Mouse (Mus musculus) forebrain, embryonic 11.5 days (tissue): Measurements from ENCODE around the gene Rtcb. TPM values are rescaled to one million over a fixed set of nuclear protein-coding genes. Genes with fewer than 3 reads are reported as not detected.

Experiments used
- ATAC-seq: fragments of 200-750 bp; cut with Nextera tagmentation; replicated peaks from 2 replicates; pipeline ENCODE4 v1.8.0; 2017; ENCODE audit warnings: moderate TSS enrichment; ENCODE audit not compliant: low FRiP score
- DNase-seq: peaks from one replicate; pipeline ENCODE4 v3.0.0-alpha.2; 2017; ENCODE audit warnings: low spot score
- H3K27ac ChIP-seq: fragments of 300-500 bp; sonication (generic); 2 replicates; pipeline ENCODE4 v1.5.1; 2014; ENCODE audit warnings: low read depth, low read length
- H3K27me3 ChIP-seq: fragments of 300-500 bp; sonication (generic); 2 replicates; pipeline ENCODE4 v1.6.1; 2014; ENCODE audit warnings: mild to moderate bottlenecking, low read length, mixed read lengths; ENCODE audit not compliant: control insufficient read depth, insufficient read depth
- H3K36me3 ChIP-seq: fragments of 300-500 bp; sonication (generic); 2 replicates; pipeline ENCODE4 v1.6.1; 2014; ENCODE audit warnings: mild to moderate bottlenecking, low read length, moderate library complexity, mixed read lengths; ENCODE audit not compliant: control insufficient read depth, insufficient read depth
- H3K4me1 ChIP-seq: fragments of 300-500 bp; sonication (generic); replicated peaks from 2 replicates; pipeline ENCODE4 v1.6.1; 2014; ENCODE audit warnings: low read length, mixed read lengths; ENCODE audit not compliant: control insufficient read depth, insufficient read depth
- H3K4me2 ChIP-seq: fragments of 300-500 bp; sonication (generic); 2 replicates; pipeline ENCODE4 v1.6.1; 2014; ENCODE audit warnings: low read depth, mild to moderate bottlenecking, low read length, moderate library complexity, mixed read lengths; ENCODE audit not compliant: severe bottlenecking
- H3K4me3 ChIP-seq: fragments of 300-500 bp; sonication (generic); 2 replicates; pipeline ENCODE4 v1.5.1; 2014; ENCODE audit warnings: low read depth, low read length
- H3K9ac ChIP-seq: fragments of 300-500 bp; sonication (generic); 2 replicates; pipeline ENCODE4 v1.6.1; 2014; ENCODE audit warnings: low read length
- H3K9me3 ChIP-seq: fragments of 300-500 bp; sonication (generic); 2 replicates; pipeline ENCODE4 v1.6.1; 2016; ENCODE audit warnings: low read length, mixed read lengths; ENCODE audit not compliant: control insufficient read depth
- WGBS: fragments of 180-500 bp; shearing (Covaris S2); extraction: QIAGEN DNeasy Blood & Tissue Kit; methylation state at CpG from one replicate; pipeline ENCODE4 v1.1.7; 2014; 5-methylcytosine and 5-hydroxymethylcytosine counted together
- polyA plus RNA-seq: library from polyadenylated mRNA; unstranded; fragments of >200 nt; fragmentation: Nextera tagmentation; extraction: Ambion mirVana; gene quantifications from 2 replicates; pipeline ENCODE4 v1.2.1, GENCODE M21; 2014

Rtcb gene
- 190 and 196 TPM in 2 replicates for polyA plus RNA-seq

DNA sequence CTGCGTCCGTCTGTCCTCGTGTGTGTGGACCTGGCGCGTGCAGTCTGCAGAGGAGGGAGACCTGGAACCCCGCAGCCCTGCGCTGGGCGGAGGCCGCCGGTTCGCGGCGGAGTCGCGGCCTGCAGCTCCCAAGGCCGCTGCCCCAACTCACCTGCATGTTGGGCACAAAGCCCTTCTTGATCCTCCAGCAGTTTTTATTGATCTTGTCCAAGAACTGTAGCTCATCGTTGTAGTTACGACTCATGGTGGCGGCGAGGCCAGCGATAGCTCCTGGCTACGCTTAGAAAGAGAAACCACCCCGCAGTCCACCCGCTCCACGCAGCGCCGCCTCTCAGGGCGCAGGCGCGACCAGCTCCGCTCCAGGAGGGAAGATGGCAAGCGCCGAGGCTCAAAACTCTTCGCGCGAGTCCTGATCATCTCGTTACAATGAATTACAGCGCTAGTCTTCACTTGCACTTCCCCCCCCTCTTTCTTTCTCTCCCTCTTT, at the start of gene Rtcb:
Gene Rtcb, minus strand, starts transcription at position 360 of the 487 bp plus-strand sequence.
- Histone ChIP-seq H3K27ac (peak within 1 kb of the TSS; percentile 54; the same call in 1 of the 2 replicates), H3K9ac (peak within 1 kb of the TSS; percentile 91), H3K4me1 (no peaks in the 10 kb centered on the region), H3K4me2 (peak within 1 kb of the TSS; percentile 67), H3K4me3 (peak within 1 kb of the TSS; percentile 80), H3K36me3 (peaks cover 3% of the 10 kb centered on the region; the same call in 1 of the 2 replicates), H3K9me3 (no peaks in the 10 kb centered on the region), H3K27me3 (no peaks in the 10 kb centered on the region)
- ATAC-seq: peak; percentile 93
- peak; percentile 97 for DNase-seq
- WGBS: under 1% methylated on average over 38 of the region's 38 CpGs

- WGBS: 71% methylated on average over 5 of the region's 5 CpGs
- DNase-seq (no peak), ATAC-seq (no peak)
- H3K27ac ChIP-seq: no peak overlapping the region
- no peaks in the 10 kb centered on the region for H3K27me3 ChIP-seq
- H3K4me2 ChIP-seq: no peak overlapping the region
- no peak overlapping the region for H3K9ac ChIP-seq
- no peaks in the 10 kb centered on the region for H3K4me1 ChIP-seq
- no peaks in the 10 kb centered on the region for H3K36me3 ChIP-seq
- H3K4me3 ChIP-seq: no peak overlapping the region
- no peaks in the 10 kb centered on the region for H3K9me3 ChIP-seq
These were observed 48.8 kb upstream of the Rtcb start for GRCm38 (mm10) chr10:86006455-86006854.

GRCm38 (mm10) chr10:86000447-86000846, 42.8 kb upstream of the Rtcb start:
- WGBS: 89% methylated on average over 4 of the region's 4 CpGs
- H3K4me2 ChIP-seq: no peak overlapping the region
- ATAC-seq: no peak

GRCm38 (mm10) chr10:85994543-85995104, 37.0 kb upstream of the Rtcb start:
- DNase-seq (no peak), ATAC-seq (no peak)
- 82% methylated on average over 5 of the region's 5 CpGs for WGBS
- Histone ChIP-seq H3K9me3 (no peaks in the 10 kb centered on the region), H3K27ac (no peak overlapping the region), H3K27me3 (no peaks in the 10 kb centered on the region), H3K9ac (no peak overlapping the region), H3K4me1 (no peaks in the 10 kb centered on the region), H3K4me2 (no peak overlapping the region), H3K4me3 (no peak overlapping the region), H3K36me3 (no peaks in the 10 kb centered on the region)

More at GRCm38 (mm10) chr10:86000447-86000846, 42.8 kb upstream of the Rtcb start:
- Histone ChIP-seq H3K9me3 (no peaks in the 10 kb centered on the region), H3K4me3 (no peak overlapping the region), H3K9ac (no peak overlapping the region), H3K4me1 (no peaks in the 10 kb centered on the region), H3K27me3 (no peaks in the 10 kb centered on the region), H3K36me3 (no peaks in the 10 kb centered on the region), H3K27ac (no peak overlapping the region)
- DNase-seq: no peak

DNA sequence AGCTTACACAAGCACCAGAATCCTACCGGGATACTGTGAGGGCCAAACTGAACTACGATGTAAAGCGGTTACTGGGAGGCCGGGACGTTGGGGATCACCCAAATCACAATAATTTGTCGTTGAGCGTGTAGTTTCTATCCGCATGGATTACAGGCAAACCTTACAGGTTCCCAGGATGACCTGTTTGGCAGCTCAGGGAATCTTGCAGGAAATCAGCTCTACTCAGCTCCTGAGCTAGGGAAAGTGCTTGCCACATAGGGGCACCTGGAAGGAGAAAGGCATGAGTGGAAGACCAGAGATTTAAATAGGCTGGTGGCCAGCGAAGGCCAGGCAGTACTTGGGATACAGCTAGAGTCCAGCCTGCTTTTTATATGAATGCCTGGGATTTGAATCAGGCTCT, 36.2 kb upstream of the Rtcb start:
- no peak overlapping the region for H3K4me2 ChIP-seq
- 85% methylated on average over 9 of the region's 9 CpGs for WGBS
- H3K9ac ChIP-seq: no peak overlapping the region
- H3K36me3 ChIP-seq: no peaks in the 10 kb centered on the region
- no peaks in the 10 kb centered on the region for H3K4me1 ChIP-seq
- H3K9me3 ChIP-seq: no peaks in the 10 kb centered on the region
- H3K27ac ChIP-seq: no peak overlapping the region
- DNase-seq: no peak
- ATAC-seq: no peak
- no peaks in the 10 kb centered on the region for H3K27me3 ChIP-seq
- no peak overlapping the region for H3K4me3 ChIP-seq

GRCm38 (mm10) chr10:85992412-85992811, 34.8 kb upstream of the Rtcb start:
- ATAC-seq (no peak), DNase-seq (no peak)
- no peak overlapping the region for H3K9ac ChIP-seq
- H3K4me1 ChIP-seq: no peaks in the 10 kb centered on the region
- 92% methylated on average over 4 of the region's 4 CpGs for WGBS
- no peaks in the 10 kb centered on the region for H3K27me3 ChIP-seq
- no peak overlapping the region for H3K4me3 ChIP-seq
- no peak overlapping the region for H3K27ac ChIP-seq
- H3K9me3 ChIP-seq: no peaks in the 10 kb centered on the region
- H3K4me2 ChIP-seq: no peak overlapping the region
- H3K36me3 ChIP-seq: no peaks in the 10 kb centered on the region

DNA sequence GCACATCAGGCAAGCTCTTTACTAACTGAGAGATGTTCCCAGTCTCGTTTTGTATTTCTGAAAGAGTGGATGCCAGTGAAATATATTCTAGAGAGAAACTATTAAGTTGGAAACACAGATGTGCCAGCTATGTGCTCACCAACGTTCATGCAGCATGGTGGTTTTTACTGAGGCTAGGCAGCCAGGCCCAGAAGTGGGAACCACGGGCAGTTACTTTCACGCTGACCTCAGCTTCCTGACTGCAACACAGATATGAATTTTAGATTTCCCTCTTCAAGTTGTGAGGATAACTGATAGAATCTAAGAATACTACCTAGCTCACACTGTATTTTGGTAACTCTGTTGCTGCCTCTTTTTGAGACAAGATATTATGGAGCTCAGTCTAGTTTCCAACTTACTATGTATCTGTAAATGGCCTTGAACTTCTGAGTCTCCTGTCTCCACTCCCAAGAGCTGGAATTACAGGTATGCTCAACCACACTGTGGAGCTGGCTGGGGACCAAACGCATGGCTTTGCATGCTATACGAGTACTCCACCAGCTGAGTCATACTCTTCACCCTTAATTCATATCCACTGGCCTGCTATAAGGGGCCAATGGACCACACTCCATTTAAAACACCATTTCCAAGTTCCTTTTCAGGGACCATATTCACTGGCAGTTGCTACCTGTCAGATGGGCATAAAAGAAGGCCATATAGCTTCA, 31.9 kb upstream of the Rtcb start:
- no peak overlapping the region for H3K4me3 ChIP-seq
- WGBS: 79% methylated on average over 6 of the region's 6 CpGs
- no peaks in the 10 kb centered on the region for H3K9me3 ChIP-seq
- no peaks in the 10 kb centered on the region for H3K27me3 ChIP-seq
- ATAC-seq (no peak), DNase-seq (no peak)
- no peak overlapping the region for H3K4me2 ChIP-seq
- H3K27ac ChIP-seq: no peak overlapping the region
- no peaks in the 10 kb centered on the region for H3K36me3 ChIP-seq
- no peak overlapping the region for H3K9ac ChIP-seq
- no peaks in the 10 kb centered on the region for H3K4me1 ChIP-seq

GRCm38 (mm10) chr10:85972915-85973314, 15.3 kb upstream of the Rtcb start:
- DNase-seq: no peak
- Histone ChIP-seq H3K36me3 (no peaks in the 10 kb centered on the region), H3K27me3 (no peaks in the 10 kb centered on the region), H3K27ac (no peak overlapping the region), H3K9me3 (no peaks in the 10 kb centered on the region; the same call in 1 of the 2 replicates), H3K9ac (no peak overlapping the region), H3K4me3 (no peak overlapping the region), H3K4me2 (no peak overlapping the region), H3K4me1 (no peaks in the 10 kb centered on the region)
- 88% methylated on average over 4 of the region's 4 CpGs for WGBS
- ATAC-seq: no peak
